Mouse (Mus musculus) spleen, adult 2 months (tissue): ENCODE measurements around the gene Calcrl. TPM values are rescaled to one million over a fixed set of nuclear protein-coding genes. Genes with fewer than 3 reads are reported as not detected.

Experiments used
- DNase-seq, 2 experiments: peaks; one replicate each; pipeline versions ENCODE4 v3.0.0 to v3.0.0-alpha.2; 2012 to 2021; ENCODE audit warnings: low spot score in 2 of 2, low read depth in 1 of 2
- H3K27ac ChIP-seq: fragments of 200-500 bp; 2 replicates; pipeline ENCODE4 v1.5.1; 2012; ENCODE audit warnings: low read length, inconsistent platforms; ENCODE audit not compliant: insufficient read depth
- H3K27me3 ChIP-seq: fragments of 200-500 bp; 2 replicates; pipeline ENCODE4 v1.6.1; 2012; ENCODE audit warnings: mild to moderate bottlenecking, moderate library complexity, low read length, inconsistent platforms; ENCODE audit not compliant: control insufficient read depth, insufficient read depth
- H3K36me3 ChIP-seq: fragments of 200-500 bp; 2 replicates; pipeline ENCODE4 v1.6.1; 2012; ENCODE audit warnings: mild to moderate bottlenecking, low read length, inconsistent platforms; ENCODE audit not compliant: control insufficient read depth, insufficient read depth
- H3K4me1 ChIP-seq: fragments of 200-500 bp; 2 replicates; pipeline ENCODE4 v1.6.1; 2011; ENCODE audit warnings: inconsistent platforms; ENCODE audit not compliant: control insufficient read depth, insufficient read depth, insufficient read length
- H3K4me3 ChIP-seq: fragments of 200-500 bp; 2 replicates; pipeline ENCODE4 v1.5.1; 2011; ENCODE audit warnings: mild to moderate bottlenecking, inconsistent platforms; ENCODE audit not compliant: insufficient read depth, insufficient read length; ENCODE audit errors: extremely low read depth
- CTCF ChIP-seq: fragments of 200-500 bp; IDR thresholded peaks from 2 replicates; pipeline ENCODE4 v1.5.1; 2011; ENCODE audit warnings: mild to moderate bottlenecking, inconsistent platforms; ENCODE audit not compliant: insufficient read depth, insufficient read length, insufficient replicate concordance; ENCODE audit errors: extremely low read depth
- POLR2A ChIP-seq: fragments of 200-500 bp; IDR thresholded peaks from 2 replicates; pipeline ENCODE4 v1.6.1; 2011; ENCODE audit warnings: low read depth, low read length, inconsistent platforms
- WGBS: fragments of 180-500 bp; shearing (Covaris S2); methylation state at CpG from one replicate; pipeline ENCODE4 v1.1.7; 2018; 5-methylcytosine and 5-hydroxymethylcytosine counted together
- polyA plus RNA-seq: library from polyadenylated mRNA; depleted of rRNA; stranded (reverse); fragments of >200 nt; gene quantifications from 2 replicates; pipeline ENCODE4 v1.2.3, GENCODE M21; 2012

Gene Calcrl
- polyA plus RNA-seq, 1 experiment = 6.0 TPM

- H3K36me3 ChIP-seq = 0 out of 2 replicates have a peak, but pooled peaks cover 1% of the 10 kb centered on the region
- WGBS = 87% methylated on average over 6 of the region's 6 CpGs
- H3K27ac ChIP-seq = no peak overlapping the region
- TF ChIP-seq POLR2A (no peak), CTCF (no peak)
- DNase-seq = no peak
- peaks cover 2% of the 10 kb centered on the region; the same call in 1 of the 2 replicates for H3K4me1 ChIP-seq
- no peak overlapping the region for H3K4me3 ChIP-seq
- no peaks in the 10 kb centered on the region for H3K27me3 ChIP-seq
Observed at GRCm38 (mm10) chr2:84384911-84385693, 40.1 kb downstream of the Calcrl start.

GRCm38 (mm10) chr2:84383828-84384227 lies 41.4 kb downstream of the Calcrl start:
- TF ChIP-seq POLR2A (no peak), CTCF (no peak)
- 72% methylated on average over 4 of the region's 4 CpGs for WGBS
- Histone ChIP-seq H3K36me3 (0 out of 2 replicates have a peak, but pooled peaks cover 1% of the 10 kb centered on the region), H3K27me3 (no peaks in the 10 kb centered on the region), H3K4me1 (peaks cover 2% of the 10 kb centered on the region; the same call in 1 of the 2 replicates), H3K27ac (no peak overlapping the region), H3K4me3 (no peak overlapping the region)
- DNase-seq = no peak

GRCm38 (mm10) chr2:84382556-84382955 lies 42.7 kb downstream of the Calcrl start:
- H3K27ac ChIP-seq = no peak overlapping the region
- no peak for TF ChIP-seq CTCF
- no peak for TF ChIP-seq POLR2A

GRCm38 (mm10) chr2:84381997-84382396 lies 43.2 kb downstream of the Calcrl start:
- H3K27me3 ChIP-seq = no peaks in the 10 kb centered on the region
- H3K27ac ChIP-seq = no peak overlapping the region
- no peak for DNase-seq
- no peaks in the 10 kb centered on the region; the same call in 1 of the 2 replicates for H3K4me1 ChIP-seq
- WGBS = 78% methylated on average over 5 of the region's 5 CpGs
- no peak overlapping the region for H3K4me3 ChIP-seq
- H3K36me3 ChIP-seq = 0 out of 2 replicates have a peak, but pooled peaks cover 1% of the 10 kb centered on the region
- no peak for TF ChIP-seq POLR2A
- no peak for TF ChIP-seq CTCF

More at GRCm38 (mm10) chr2:84382556-84382955, 42.7 kb downstream of the Calcrl start:
- Histone ChIP-seq H3K4me3 (no peak overlapping the region), H3K4me1 (no peaks in the 10 kb centered on the region; the same call in 1 of the 2 replicates), H3K36me3 (0 out of 2 replicates have a peak, but pooled peaks cover 1% of the 10 kb centered on the region), H3K27me3 (no peaks in the 10 kb centered on the region)
- DNase-seq = no peak

GRCm38 (mm10) chr2:84380816-84381215 lies 44.4 kb downstream of the Calcrl start:
- TF ChIP-seq POLR2A = no peak
- TF ChIP-seq CTCF = no peak
- no peaks in the 10 kb centered on the region for H3K27me3 ChIP-seq
- no peaks in the 10 kb centered on the region; the same call in 1 of the 2 replicates for H3K4me1 ChIP-seq
- no peak overlapping the region for H3K4me3 ChIP-seq
- H3K36me3 ChIP-seq = 0 out of 2 replicates have a peak, but pooled peaks cover 2% of the 10 kb centered on the region
- WGBS = 70% methylated on average over 11 of the region's 11 CpGs
- DNase-seq = no peak
- H3K27ac ChIP-seq = no peak overlapping the region

GRCm38 (mm10) chr2:84378678-84379077 lies 46.5 kb downstream of the Calcrl start:
- no peak for DNase-seq
- Histone ChIP-seq H3K27me3 (no peaks in the 10 kb centered on the region), H3K4me3 (no peak overlapping the region), H3K27ac (no peak overlapping the region), H3K4me1 (no peaks in the 10 kb centered on the region), H3K36me3 (0 out of 2 replicates have a peak, but pooled peaks cover 4% of the 10 kb centered on the region)
- 86% methylated on average over 5 of the region's 5 CpGs for WGBS
- TF ChIP-seq POLR2A (no peak), CTCF (no peak)

- Histone ChIP-seq H3K4me3 (no peak overlapping the region), H3K27me3 (no peaks in the 10 kb centered on the region), H3K27ac (no peak overlapping the region), H3K4me1 (no peaks in the 10 kb centered on the region), H3K36me3 (peaks cover 10% of the 10 kb centered on the region)
- TF ChIP-seq CTCF (no peak), POLR2A (no peak)
- 36% methylated on average over 5 of the region's 5 CpGs for WGBS
- no peak for DNase-seq
Observed at GRCm38 (mm10) chr2:84369256-84369655, 56.0 kb downstream of the Calcrl start.
